Mouse (Mus musculus) ES-CJ7 (cell line): ENCODE results near the gene Aknad1.
A peak's percentile ranks its signal among the peaks of the same experiment; 100 is the strongest.

Experiments used
- DNase-seq: peaks from one replicate; pipeline ENCODE4 v3.0.0; 2011; ENCODE audit warnings: low read depth, low spot score

Aknad1 gene

DNA sequence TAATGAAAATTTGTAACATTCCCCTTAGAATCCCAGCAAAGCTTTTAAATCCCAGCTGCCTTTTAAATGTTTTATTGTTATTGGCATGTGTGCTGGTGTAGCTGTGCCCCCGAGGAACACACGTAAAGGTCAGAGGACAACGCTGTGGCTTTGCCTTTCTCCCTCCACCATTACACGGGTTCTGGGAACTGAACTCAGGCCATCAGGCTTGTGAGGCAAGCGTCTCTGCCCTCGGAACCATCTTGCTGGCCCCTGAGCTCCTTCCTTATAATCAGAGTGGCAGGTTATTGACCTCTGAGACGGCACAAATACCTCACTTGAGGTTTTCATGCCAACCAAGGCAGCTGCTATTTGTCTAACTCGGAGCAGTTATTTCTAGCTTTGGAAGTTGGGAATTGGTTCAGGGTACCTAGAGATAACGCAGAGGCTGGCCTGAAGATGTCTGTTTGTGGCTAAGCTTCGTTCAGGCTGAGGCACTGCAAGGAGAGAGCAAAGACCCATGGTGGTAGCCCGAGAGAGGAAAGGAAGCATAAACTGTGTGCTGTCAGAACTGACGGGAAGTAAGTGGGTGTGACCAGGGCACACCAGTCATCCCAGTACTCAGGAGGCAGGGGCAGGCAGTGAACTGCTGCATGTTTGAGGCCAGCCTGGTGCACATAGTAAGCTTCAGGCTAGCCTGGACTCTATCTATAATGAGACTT lies 48.4 kb downstream of the Aknad1 start:
- no peak for DNase-seq

DNA sequence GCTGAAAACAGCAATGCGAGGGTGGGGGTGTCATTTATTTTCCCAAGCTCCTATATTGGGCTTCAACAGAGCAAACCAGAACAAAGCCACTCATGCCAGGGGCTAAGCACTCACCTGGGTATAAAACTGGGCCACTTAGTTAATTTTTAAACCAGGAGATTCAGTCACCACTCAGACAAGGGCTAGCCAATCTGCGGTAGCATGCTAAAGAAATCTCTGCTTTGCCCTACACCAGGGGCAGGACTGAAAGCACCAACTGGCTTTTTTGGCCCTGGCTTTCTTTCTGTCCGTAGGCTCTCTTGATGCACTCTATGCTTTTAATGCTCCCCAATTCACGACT lies 49.0 kb downstream of the Aknad1 start:
- no peak for DNase-seq

DNA sequence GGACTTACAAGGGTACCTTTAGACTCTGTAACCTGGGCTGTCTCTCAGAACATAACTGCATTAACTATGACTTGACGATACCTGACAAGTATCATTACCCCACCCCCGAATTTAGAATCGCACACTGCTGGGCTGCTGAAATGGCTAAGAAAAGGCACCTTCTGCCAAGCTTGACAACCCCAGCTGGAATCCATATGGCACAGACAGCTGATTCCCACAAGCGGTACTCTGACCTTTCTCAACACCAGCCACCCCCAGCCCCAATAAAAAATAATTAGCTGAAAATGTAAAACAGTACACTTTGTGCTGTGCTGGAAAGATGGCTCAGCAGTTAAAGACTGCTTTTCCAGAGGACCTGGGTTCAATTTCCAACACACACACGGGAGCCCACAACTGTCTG lies 49.8 kb downstream of the Aknad1 start:
- no peak for DNase-seq

DNA sequence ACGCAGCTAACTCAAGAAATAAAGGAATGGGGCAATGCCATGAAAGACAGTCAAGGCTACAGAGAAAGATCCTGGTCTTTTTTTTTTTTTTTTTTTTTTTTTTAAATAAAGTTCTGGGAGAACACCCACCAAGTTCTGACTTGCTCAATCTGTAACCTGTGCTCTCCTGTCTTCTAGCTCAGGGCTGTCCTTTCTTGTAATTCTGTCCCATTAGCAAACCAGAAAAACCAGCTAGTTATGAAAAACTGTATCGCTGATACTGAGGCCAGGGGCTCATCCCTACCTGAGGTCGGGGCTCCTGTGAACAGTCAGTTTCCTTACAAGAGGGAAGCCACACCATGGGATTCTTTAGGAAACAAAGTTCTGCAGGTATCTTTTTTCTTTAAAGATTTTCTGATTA lies 51.0 kb downstream of the Aknad1 start:
- DNase-seq, result no peak

DNA sequence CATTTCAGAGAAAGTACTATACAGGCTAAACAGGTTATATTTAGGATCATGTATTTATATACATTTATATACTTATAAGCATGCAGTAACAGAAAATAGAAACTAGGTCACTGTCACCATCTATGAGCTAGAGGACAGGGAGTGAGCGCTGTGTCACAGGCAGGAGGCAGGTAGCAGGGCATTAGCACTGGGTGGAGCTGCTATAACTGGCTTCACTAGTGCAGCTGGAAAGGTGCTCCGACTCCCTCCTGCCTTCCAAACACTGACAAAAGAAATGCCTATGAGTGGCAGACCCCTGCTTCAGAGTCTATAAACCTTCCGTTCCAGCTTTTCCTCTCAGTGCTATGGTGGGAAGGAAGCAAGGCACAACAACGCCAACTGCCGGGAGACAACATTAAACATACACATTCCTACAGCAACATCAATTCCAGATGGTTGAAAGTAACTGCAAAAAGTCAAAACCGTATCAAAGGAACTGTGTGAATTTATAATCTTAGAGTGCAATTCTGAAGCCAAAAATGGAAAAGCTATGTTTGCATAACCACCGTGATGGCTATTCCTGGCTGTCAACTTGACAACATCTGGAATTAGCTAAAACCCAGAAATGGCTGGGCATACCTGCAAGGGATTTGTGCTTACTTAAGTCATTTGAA lies 51.7 kb downstream of the Aknad1 start:
- DNase-seq, result no peak

DNA sequence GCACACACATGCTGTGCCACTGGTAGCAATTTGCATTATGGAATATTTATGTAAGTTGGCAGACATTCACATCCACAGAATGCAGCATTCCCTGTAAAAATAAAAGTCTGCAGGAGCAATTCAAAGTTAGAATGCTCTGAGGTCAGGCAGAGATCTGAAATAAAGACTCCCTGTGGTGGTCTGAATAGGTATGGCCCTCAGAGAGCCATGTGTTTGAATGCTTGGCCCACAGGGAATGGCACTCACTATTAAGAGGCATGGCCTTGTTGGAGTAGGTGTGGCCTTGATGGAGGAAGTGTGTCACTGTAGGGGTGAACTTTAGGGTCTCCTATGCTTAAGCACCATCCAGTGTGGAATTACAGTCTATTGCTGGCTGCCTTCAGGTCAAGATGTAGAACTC lies 53.0 kb downstream of the Aknad1 start:
- DNase-seq, result peak; percentile 31

DNA sequence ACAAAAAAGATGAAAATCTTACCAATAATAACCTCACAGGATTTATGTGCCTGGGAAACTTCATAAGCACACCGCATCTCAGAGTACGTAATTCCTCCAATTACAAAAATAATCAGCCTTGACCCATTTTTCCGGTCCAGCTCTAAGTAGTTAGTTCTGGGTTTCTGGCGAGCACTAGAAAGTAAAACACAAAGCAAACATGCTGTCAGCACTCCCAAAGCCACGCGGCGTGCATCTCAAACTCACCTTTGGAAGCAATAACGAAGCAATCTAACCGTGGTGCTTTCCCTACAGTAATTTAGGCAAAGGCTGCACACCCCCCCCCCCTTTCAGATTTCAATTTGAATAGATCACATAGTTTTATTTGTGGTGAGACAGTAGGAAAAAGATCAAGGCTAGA lies 55.3 kb downstream of the Aknad1 start:
- DNase-seq, result no peak

DNA sequence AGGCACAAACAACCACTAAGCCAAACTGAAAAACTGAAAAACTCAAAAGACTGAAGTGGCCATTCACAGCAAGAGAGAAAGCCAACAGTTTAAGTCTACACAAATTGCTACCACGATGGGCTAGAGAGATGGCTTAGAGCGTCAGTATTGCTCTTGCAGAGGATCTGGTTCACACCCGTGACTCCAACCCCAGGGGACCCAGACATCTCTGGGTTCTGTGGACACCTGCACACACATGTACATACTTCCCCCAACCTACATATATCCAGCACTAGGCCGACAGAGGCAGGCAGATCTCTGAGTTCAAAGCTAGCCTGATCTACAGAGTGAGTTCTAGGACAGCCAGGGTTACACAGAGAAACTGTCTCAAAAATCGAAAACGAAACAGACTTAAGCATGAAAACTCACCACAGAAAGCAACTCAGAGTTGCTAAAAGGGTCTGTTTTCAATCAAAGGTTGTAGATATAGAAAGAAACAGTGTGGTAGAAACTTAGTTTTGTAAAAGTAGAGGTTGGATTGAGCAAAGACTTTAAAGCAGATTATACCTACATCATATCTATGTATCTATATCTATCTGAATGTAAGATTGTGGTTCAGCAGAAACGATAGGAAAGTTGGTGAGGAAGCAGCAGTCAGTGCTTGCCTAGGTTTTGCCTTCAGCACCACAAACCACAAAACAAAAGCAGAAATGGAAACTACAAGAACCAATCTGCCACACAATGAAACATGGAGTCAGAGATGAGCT lies 56.3 kb downstream of the Aknad1 start:
- no peak for DNase-seq

DNA sequence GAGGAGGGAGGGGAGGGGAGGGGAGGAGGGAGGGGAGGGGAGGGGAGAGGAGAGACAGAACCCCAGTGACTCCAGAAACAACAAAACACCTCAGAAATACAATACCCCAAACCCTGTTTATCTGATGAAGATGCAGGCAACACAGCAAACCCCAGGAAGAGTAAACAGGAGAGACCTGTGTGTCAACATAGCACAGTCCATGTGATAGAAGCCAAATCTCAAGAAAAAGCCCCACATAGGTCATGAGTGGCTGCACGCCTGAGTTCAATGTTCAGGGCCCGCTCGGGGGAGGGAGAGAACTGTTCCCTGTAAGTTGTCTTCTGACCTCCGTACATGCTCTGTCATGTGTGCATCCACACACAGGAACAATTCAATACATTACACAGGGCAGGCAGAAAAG lies 56.9 kb downstream of the Aknad1 start:
- DNase-seq, result no peak

DNA sequence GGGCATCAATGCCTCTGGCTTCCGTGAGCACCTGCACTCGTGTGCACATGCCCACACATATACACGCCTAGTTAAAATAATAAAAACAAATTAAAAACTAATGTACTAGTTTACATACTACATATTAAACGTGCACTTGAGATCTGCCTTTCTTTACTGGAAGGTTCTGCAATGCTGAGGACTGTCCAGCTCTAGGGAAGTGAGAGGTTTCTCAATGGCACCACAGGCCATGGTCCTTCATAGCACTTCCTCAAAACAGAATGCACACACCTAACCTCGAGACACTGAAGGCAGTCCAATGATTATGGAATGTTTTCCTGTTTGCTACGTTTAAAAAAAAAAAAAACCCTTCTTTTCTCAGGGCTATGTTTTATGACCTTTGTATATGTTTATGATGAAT lies 58.3 kb downstream of the Aknad1 start:
- DNase-seq, result no peak

DNA sequence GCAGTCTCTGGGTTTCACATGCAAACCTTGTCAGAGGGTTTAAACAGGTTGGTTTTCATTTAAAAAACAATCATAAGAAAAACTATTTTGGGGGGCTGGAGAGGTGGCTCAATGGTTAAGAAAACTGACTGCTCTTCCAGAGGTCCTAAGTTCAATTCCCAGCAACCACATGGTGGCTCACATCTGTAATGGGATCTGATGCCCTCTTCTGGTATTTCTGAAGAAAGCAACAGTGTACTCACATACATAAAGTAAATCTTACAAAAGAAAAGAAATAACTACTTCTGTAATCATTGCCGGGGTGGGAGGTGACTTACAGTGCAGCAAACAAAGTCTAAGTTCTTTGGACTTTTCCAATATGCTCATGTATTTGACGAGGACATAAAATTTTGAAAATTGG lies 58.9 kb downstream of the Aknad1 start:
- DNase-seq, result no peak

DNA sequence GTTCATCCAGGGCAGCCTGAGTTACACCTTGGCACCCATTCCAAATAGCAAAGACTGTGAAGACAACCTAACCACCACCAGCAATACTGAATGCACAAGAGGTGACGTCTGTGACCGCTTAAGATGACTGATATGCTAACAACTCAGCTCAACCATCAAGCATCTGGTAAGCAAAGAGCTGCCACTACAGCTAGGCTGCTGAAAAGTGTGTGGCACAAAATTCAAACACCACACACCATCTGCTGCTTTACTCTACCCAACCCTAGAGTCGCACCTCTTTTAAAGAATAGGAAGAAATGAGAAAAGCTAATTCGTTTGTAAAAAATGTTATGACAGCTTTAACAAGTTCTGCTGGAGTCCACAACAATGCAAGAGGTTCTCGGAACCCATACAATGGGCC lies 66.2 kb downstream of the Aknad1 start:
- no peak for DNase-seq

DNA sequence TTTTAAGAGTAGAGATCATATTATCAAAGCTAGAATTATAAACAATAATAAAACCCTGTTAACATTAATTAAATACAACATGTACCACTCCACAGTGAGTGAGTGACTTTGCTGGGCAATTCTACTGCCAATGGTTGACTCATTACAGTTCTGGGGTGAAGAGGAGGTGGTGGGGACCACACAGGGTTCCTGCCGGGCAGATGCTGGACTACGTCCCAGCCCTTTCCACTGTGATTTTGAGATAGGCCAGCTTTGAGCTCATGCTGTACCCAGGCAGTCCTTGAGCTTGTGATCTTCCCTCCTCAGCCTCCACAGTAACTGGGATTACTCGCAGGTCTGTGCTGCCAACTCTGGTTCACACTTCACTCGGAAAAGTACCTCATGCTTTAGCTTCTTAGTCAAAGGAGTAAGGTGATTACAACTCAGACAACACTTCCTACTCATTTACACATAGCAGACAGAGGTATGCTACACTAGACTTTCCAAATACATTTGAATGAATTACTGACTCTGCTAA lies 71.3 kb downstream of the Aknad1 start:
- no peak for DNase-seq

DNA sequence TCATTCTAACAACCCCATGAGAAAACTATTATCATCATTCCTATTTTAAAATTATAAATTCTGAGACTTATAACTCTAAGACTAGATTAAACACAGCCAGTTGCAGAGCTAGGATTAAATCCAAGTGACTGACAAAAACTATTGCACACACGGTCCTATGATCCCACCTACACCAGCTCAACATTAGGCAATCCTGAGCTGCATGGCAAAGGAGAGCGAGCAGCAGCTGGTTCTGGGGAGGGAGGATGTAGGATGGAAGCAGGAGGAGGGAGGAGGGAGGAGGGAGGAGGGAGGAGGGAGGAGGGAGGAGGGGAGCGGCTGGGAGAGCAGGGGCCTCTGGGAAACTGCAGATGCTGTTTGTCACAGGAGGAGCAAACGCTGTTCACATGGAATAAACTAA lies 76.2 kb downstream of the Aknad1 start:
- no peak for DNase-seq

DNA sequence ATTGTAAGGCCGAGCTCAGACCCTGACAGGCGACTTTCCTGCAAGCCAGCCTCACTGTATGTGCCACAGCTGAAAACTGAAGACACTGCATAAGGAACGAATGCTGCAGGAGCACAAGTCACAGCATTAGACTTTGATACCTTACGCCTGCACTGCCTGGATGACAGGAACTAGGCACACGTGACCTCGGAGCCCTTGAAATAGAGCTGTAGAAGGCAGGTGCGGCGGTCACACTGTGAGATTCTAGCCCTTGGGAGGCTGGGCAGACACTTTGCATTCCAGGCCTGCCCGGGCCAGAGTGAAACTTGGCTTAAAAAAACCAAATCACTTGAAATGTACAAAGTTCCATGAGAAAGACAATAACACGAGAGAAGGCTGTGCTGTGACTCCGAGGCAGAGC lies 91.0 kb downstream of the Aknad1 start:
- peak; percentile 14 for DNase-seq

DNA sequence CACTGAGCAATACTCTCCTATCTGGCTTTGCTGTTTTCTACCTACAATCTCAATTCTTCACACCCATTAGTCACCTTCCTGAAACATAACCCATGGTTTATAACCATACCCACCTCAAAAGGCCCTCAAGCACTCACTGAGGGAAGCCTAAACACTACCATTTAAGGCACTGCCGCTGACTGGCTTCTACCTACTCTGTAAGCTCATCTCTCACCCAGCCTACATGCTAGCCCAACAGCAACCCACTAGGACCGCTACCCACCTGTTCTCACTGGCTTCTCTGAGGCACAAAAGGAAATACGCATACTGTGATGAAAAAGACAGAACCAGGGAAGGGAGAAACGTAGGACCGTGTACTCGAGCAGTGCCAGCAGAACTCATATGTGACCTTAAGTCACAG lies 92.3 kb downstream of the Aknad1 start:
- DNase-seq, result no peak
